ENCODE assay signal across 16 mouse cellular contexts in the genomic region with DNA sequence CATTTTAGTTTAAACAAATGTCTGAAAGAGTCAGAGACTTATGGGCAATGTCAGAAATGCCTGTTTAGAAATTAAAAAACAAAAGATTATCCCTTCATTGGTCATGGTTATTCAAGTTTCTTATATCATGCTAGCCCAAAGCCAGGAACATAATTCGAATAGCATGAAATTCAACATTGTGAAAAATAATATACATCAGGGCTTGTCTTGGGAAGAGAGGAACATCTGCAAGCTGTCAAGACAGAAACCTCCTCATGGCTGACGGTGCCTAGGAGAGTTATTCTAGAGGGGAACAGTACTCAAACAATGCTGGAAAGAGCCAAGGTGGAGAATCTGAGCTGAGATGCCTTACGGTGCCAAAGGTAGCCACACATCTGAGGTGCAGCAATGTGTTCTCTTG.
"Had no signal": no experiment of that assay in that cellular context is flagged by ENCODE, and none has a peak within 500 bp of the region (broad histone marks: within the 10 kb centered on the region; RNA-seq: fewer than 3 reads in every experiment).

No protein-coding gene starts in this region.

- ATAC-seq: liver, postnatal 0 days; lung, postnatal 0 days; midbrain, embryonic 13.5 days; midbrain, embryonic 15.5 days had no signal

- H3K27me3 ChIP-seq: lung, embryonic 15.5 days; megakaryocyte, embryonic 14.5 days; midbrain, embryonic 13.5 days; midbrain, embryonic 15.5 days; neural tube, embryonic 12.5 days had no signal

- H3K4me2 ChIP-seq: lung, embryonic 15.5 days; midbrain, embryonic 11.5 days; midbrain, embryonic 13.5 days; midbrain, embryonic 15.5 days; neural tube, embryonic 12.5 days had no signal

- DNase-seq: liver, postnatal 0 days; lung, adult 2 months; lung, postnatal 14 days; lung, postnatal 36 days; right cerebral cortex, postnatal 14 days; thymus, adult 18-20 months; thymus, postnatal 14 days; thymus, postnatal 36 days had no signal

- H3K4me3 ChIP-seq: lung, embryonic 15.5 days; megakaryocyte, embryonic 14.5 days; midbrain, embryonic 13.5 days; midbrain, embryonic 15.5 days; neural tube, embryonic 12.5 days had no signal

- H3K4me1 ChIP-seq: lung, embryonic 15.5 days; megakaryocyte, embryonic 14.5 days; midbrain, embryonic 13.5 days; midbrain, embryonic 15.5 days; neural tube, embryonic 12.5 days had no signal

- H3K27ac ChIP-seq: lung, embryonic 15.5 days; macrophage; midbrain, embryonic 13.5 days; midbrain, embryonic 15.5 days; neural tube, embryonic 12.5 days had no signal

- H3K9me3 ChIP-seq: lung, embryonic 15.5 days; megakaryocyte, embryonic 14.5 days; midbrain, embryonic 13.5 days; midbrain, embryonic 15.5 days; neural tube, embryonic 12.5 days had no signal

- H3K9ac ChIP-seq: liver, postnatal 0 days; lung, embryonic 15.5 days; midbrain, embryonic 13.5 days; midbrain, embryonic 15.5 days; neural tube, embryonic 12.5 days had no signal

- H3K36me3 ChIP-seq: lung, embryonic 15.5 days; midbrain, embryonic 13.5 days; midbrain, embryonic 15.5 days; neural tube, embryonic 12.5 days had no signal
